Mouse (Mus musculus): ENCODE results near the gene Sik2. TPM values are rescaled to one million over a fixed set of nuclear protein-coding genes. Genes with fewer than 3 reads are reported as not detected.

Gene Sik2
- total and polyA plus RNA-seq, 3 experiments = 18.7 to 72.8 (median 22.4) TPM

DNA sequence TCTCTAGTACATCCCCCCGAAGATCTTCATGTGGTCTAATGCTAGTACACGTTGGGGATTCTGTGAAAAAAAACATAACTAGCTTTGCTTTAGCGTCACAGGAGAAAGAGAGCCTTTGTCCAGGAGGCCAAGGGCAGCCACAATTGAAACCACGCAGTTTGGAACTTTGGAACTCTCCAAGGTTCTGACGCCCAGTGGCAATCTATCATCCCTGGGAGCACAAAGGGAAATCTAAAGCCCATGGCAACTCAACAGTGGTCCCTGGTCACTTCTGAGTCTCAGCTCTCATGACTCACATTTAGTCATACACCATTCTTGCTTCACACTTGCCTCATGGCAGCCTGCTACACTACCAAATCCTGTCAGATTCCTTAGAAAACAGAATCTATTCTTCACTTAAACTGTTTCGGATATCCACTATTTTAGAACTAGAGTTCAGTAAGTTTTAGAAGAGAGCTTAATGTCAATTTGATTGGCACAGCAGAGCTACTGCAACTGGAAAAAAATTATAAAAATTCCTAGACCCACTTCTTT, 50.9 kb downstream of the Sik2 start:
- no peak for TF ChIP-seq GATA1 (IDR thresholded peaks at IDR 0.05; ENCODE audit: borderline replicate concordance, low read length)
- no peak for TF ChIP-seq GATA2 (IDR thresholded peaks at IDR 0.05; ENCODE audit: borderline replicate concordance, low read depth, low read length)
- TF ChIP-seq POLR2AphosphoS5 (IDR thresholded peaks at IDR 0.05; ENCODE audit: insufficient replicate concordance, low read depth, low read length) = no peak
- TF ChIP-seq TAL1 (conservative IDR thresholded peaks at IDR 0.05; ENCODE audit: low read depth, low read length) = no peak
- no peak for TF ChIP-seq CTCF (IDR thresholded peaks at IDR 0.05; ENCODE audit: low read depth, low read length)
- peaks cover 45% of the 10 kb centered on the region for H3K36me3 ChIP-seq (replicated peaks)
- H3K4me3 ChIP-seq (ENCODE audit: low read depth, low read length) = no peak overlapping the region
- H3K27me3 ChIP-seq (ENCODE audit: insufficient read depth, low read length) = no peaks in the 10 kb centered on the region
- no peaks in the 10 kb centered on the region for H3K9me3 ChIP-seq (replicated peaks)
- no peak for ATAC-seq (ENCODE audit: extremely low read depth, insufficient number of reproducible peaks, low FRiP score, poor library complexity, severe bottlenecking)
- no peaks in the 10 kb centered on the region for H3K4me1 ChIP-seq (ENCODE audit: insufficient read depth, low read depth, low read length)
- no peak for DNase-seq (ENCODE audit: low spot score)

GRCm38 (mm10) chr9:50955176-50955575, 53.7 kb downstream of the Sik2 start:
- Histone ChIP-seq H3K4me3 (ENCODE audit: low read depth, low read length) (no peak overlapping the region), H3K4me1 (ENCODE audit: insufficient read depth, low read depth, low read length) (no peaks in the 10 kb centered on the region), H3K36me3 (replicated peaks) (peaks cover 53% of the 10 kb centered on the region), H3K9me3 (replicated peaks) (no peaks in the 10 kb centered on the region), H3K27me3 (ENCODE audit: insufficient read depth, low read length) (no peaks in the 10 kb centered on the region)
- DNase-seq (ENCODE audit: low spot score) (no peak), ATAC-seq (ENCODE audit: extremely low read depth, insufficient number of reproducible peaks, low FRiP score, poor library complexity, severe bottlenecking) (no peak)
- TF ChIP-seq CTCF (IDR thresholded peaks at IDR 0.05; ENCODE audit: low read depth, low read length) = no peak

- no peak for TF ChIP-seq CTCF (IDR thresholded peaks at IDR 0.05; ENCODE audit: low read depth, low read length)
- TF ChIP-seq TAL1 (conservative IDR thresholded peaks at IDR 0.05; ENCODE audit: low read depth, low read length) = no peak
- TF ChIP-seq POLR2AphosphoS5 (IDR thresholded peaks at IDR 0.05; ENCODE audit: insufficient replicate concordance, low read depth, low read length) = no peak
- no peak for TF ChIP-seq GATA1 (IDR thresholded peaks at IDR 0.05; ENCODE audit: borderline replicate concordance, low read length)
- TF ChIP-seq GATA2 (IDR thresholded peaks at IDR 0.05; ENCODE audit: borderline replicate concordance, low read depth, low read length) = no peak
- Histone ChIP-seq H3K9me3 (replicated peaks) (no peaks in the 10 kb centered on the region), H3K4me1 (ENCODE audit: insufficient read depth, low read depth, low read length) (peaks cover 27% of the 10 kb centered on the region), H3K36me3 (replicated peaks) (peaks cover 42% of the 10 kb centered on the region), H3K4me3 (ENCODE audit: low read depth, low read length) (no peak overlapping the region), H3K27me3 (ENCODE audit: insufficient read depth, low read length) (no peaks in the 10 kb centered on the region)
- ATAC-seq (ENCODE audit: extremely low read depth, insufficient number of reproducible peaks, low FRiP score, poor library complexity, severe bottlenecking) = no peak
- no peak for DNase-seq (ENCODE audit: low spot score)
These were observed 60.6 kb downstream of the Sik2 start for GRCm38 (mm10) chr9:50948097-50948823.

GRCm38 (mm10) chr9:50946338-50946737, 62.5 kb downstream of the Sik2 start:
- TF ChIP-seq CTCF (IDR thresholded peaks at IDR 0.05; ENCODE audit: low read depth, low read length) = no peak
- no peak for TF ChIP-seq TAL1 (conservative IDR thresholded peaks at IDR 0.05; ENCODE audit: low read depth, low read length)
- no peak for TF ChIP-seq POLR2AphosphoS5 (IDR thresholded peaks at IDR 0.05; ENCODE audit: insufficient replicate concordance, low read depth, low read length)
- no peak for TF ChIP-seq GATA2 (IDR thresholded peaks at IDR 0.05; ENCODE audit: borderline replicate concordance, low read depth, low read length)
- no peak for TF ChIP-seq GATA1 (IDR thresholded peaks at IDR 0.05; ENCODE audit: borderline replicate concordance, low read length)
- no peak for DNase-seq (ENCODE audit: low spot score)
- no peak for ATAC-seq (ENCODE audit: extremely low read depth, insufficient number of reproducible peaks, low FRiP score, poor library complexity, severe bottlenecking)
- H3K36me3 ChIP-seq (replicated peaks) = peaks cover 35% of the 10 kb centered on the region
- no peaks in the 10 kb centered on the region for H3K27me3 ChIP-seq (ENCODE audit: insufficient read depth, low read length)
- no peak overlapping the region for H3K4me3 ChIP-seq (ENCODE audit: low read depth, low read length)
- H3K4me1 ChIP-seq (ENCODE audit: insufficient read depth, low read depth, low read length) = peaks cover 30% of the 10 kb centered on the region
- H3K9me3 ChIP-seq (replicated peaks) = no peaks in the 10 kb centered on the region

GRCm38 (mm10) chr9:50944826-50945225, 64.0 kb downstream of the Sik2 start:
- H3K4me1 ChIP-seq (ENCODE audit: insufficient read depth, low read depth, low read length) = peaks cover 30% of the 10 kb centered on the region

DNA sequence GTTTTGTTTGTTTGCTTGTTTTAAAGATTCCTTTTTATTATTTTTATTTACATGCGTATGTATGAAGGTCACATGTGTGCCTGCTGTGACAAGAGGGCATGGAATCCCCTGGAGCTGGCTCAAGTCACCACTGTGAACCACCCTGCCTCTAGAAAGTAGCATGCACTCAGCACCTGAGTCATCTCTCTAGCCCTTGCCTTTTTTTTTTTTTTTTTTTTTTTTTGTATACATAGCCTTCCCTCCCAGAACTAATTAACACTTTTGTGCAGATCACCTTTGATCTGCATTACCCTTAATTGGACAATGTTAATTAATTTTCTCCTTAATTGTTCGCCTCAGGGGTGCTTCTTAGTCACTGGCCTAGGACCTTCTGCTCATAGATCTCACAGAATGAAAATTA, 66.2 kb downstream of the Sik2 start:
- Histone ChIP-seq H3K27me3 (ENCODE audit: insufficient read depth, low read length) (no peaks in the 10 kb centered on the region), H3K9me3 (replicated peaks) (no peaks in the 10 kb centered on the region), H3K4me3 (ENCODE audit: low read depth, low read length) (no peak overlapping the region), H3K36me3 (replicated peaks) (peaks cover 22% of the 10 kb centered on the region), H3K4me1 (ENCODE audit: insufficient read depth, low read depth, low read length) (peaks cover 30% of the 10 kb centered on the region)
- TF ChIP-seq TAL1 (conservative IDR thresholded peaks at IDR 0.05; ENCODE audit: low read depth, low read length) (no peak), POLR2AphosphoS5 (IDR thresholded peaks at IDR 0.05; ENCODE audit: insufficient replicate concordance, low read depth, low read length) (no peak), CTCF (IDR thresholded peaks at IDR 0.05; ENCODE audit: low read depth, low read length) (no peak), GATA1 (IDR thresholded peaks at IDR 0.05; ENCODE audit: borderline replicate concordance, low read length) (no peak), GATA2 (IDR thresholded peaks at IDR 0.05; ENCODE audit: borderline replicate concordance, low read depth, low read length) (no peak)
- DNase-seq (ENCODE audit: low spot score) (no peak), ATAC-seq (ENCODE audit: extremely low read depth, insufficient number of reproducible peaks, low FRiP score, poor library complexity, severe bottlenecking) (no peak)

More at GRCm38 (mm10) chr9:50944826-50945225, 64.0 kb downstream of the Sik2 start:
- Histone ChIP-seq H3K9me3 (replicated peaks) (no peaks in the 10 kb centered on the region), H3K36me3 (replicated peaks) (peaks cover 32% of the 10 kb centered on the region), H3K4me3 (ENCODE audit: low read depth, low read length) (no peak overlapping the region), H3K27me3 (ENCODE audit: insufficient read depth, low read length) (no peaks in the 10 kb centered on the region)
- DNase-seq (ENCODE audit: low spot score) (no peak), ATAC-seq (ENCODE audit: extremely low read depth, insufficient number of reproducible peaks, low FRiP score, poor library complexity, severe bottlenecking) (no peak)
- no peak for TF ChIP-seq TAL1 (conservative IDR thresholded peaks at IDR 0.05; ENCODE audit: low read depth, low read length)
- no peak for TF ChIP-seq CTCF (IDR thresholded peaks at IDR 0.05; ENCODE audit: low read depth, low read length)
- TF ChIP-seq GATA1 (IDR thresholded peaks at IDR 0.05; ENCODE audit: borderline replicate concordance, low read length) = no peak
- TF ChIP-seq GATA2 (IDR thresholded peaks at IDR 0.05; ENCODE audit: borderline replicate concordance, low read depth, low read length) = no peak
- TF ChIP-seq POLR2AphosphoS5 (IDR thresholded peaks at IDR 0.05; ENCODE audit: insufficient replicate concordance, low read depth, low read length) = no peak
